Mouse (Mus musculus): ENCODE results near the gene Frs2.

DNA sequence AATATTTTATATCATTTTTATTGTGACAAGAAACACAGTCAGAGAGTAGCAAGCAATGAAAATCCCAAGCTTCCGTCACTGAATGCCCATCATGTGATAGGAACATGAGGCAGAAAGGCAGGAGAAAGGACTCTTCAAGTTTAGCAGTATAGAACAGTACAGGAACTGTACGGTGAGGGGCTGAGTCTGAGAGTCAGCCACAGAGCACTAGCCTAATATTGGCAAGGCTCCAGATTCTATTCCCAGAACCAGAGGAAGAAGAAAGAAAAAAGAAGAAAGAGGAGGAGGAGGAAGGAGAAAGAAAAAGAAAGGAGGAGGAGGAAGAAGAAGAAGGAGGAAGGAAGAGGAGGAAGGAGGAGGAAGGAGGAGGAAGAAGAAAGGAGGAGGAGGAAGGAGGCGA lies 32.7 kb downstream of the Frs2 start:
- TF ChIP-seq POLR2A (IDR thresholded peaks at IDR 0.05; ENCODE audit: extremely low read depth, insufficient read depth, low read length) = no peak
- no peak for TF ChIP-seq CTCF (IDR thresholded peaks at IDR 0.05; ENCODE audit: low read depth, low read length)
